In the genomic region with DNA sequence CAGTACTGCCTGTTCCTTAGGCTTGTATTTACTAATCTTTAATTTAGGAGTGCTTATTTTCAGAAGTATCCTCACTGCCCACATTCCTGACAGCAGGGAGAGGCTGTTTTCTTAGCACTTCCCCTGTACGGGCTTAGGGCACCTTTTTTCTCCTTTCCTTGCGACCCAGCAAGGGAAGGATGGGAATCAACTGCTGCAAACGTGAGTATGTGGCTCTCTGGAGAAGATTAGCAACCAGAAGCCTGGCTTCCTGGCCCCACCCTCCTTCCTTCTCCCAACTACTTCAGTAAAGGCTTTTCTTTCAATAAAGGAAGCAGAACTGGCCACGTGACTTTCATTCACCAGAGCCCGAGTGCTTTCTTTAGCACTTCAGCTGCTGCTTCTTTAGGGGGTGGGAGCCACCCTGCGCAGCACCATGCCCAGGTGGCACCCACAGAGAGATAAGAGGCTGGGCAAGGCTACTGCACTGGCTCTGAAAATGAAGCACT, we compare ENCODE assay signal across 8 mouse cellular contexts. TPM values are rescaled to one million over a fixed set of nuclear protein-coding genes. Genes with fewer than 3 reads are reported as not detected.
DNase-seq lines count a peak whose midpoint lies in the region.

No protein-coding gene starts in this region.

- DNase-seq in spleen, postnatal 36 days (ENCODE audit: low spot score in 2 of 2): peak; percentile 54 to 61
- no peak for DNase-seq in spleen, adult 18-20 months
- peak; percentile 41 for DNase-seq in forebrain, embryonic 10.5 days (ENCODE audit: extremely low spot score, low spot score)
- peak; percentile 18 for DNase-seq in induced T-regulatory cell, adult 2 months (ENCODE audit: low read depth)
- peak; percentile 53 for DNase-seq in lung, postnatal 10 days
- DNase-seq in splenic B cell, adult 2 months (ENCODE audit: low read depth, low spot score): peak; percentile 60
- no peak for DNase-seq in gastrocnemius, adult 18-20 months (ENCODE audit: low spot score)
- DNase-seq in cerebellum, postnatal 36 days: no peak

- 3% methylated on average over 6 of the region's 6 CpGs for WGBS in forebrain, embryonic 10.5 days

- peaks cover 45% of the 10 kb centered on the region for H3K27me3 ChIP-seq in forebrain, embryonic 10.5 days (ENCODE audit: poor library complexity, severe bottlenecking)
- H3K27me3 ChIP-seq in splenic B cell, adult 2 months (ENCODE audit: control insufficient read depth, insufficient read depth, low read length, poor library complexity, severe bottlenecking): no peaks in the 10 kb centered on the region

- H3K36me3 ChIP-seq in forebrain, embryonic 10.5 days (replicated peaks): peaks cover 67% of the 10 kb centered on the region
- no peaks in the 10 kb centered on the region; the same call in none of the 2 replicates for H3K36me3 ChIP-seq in splenic B cell, adult 2 months (ENCODE audit: control insufficient read depth, insufficient read depth, low read length, poor library complexity, severe bottlenecking)

- H3K4me3 ChIP-seq in forebrain, embryonic 10.5 days: peak overlapping the region; percentile 89

- H3K27ac ChIP-seq in forebrain, embryonic 10.5 days: peak overlapping the region; percentile 72

- peaks cover 96% of the 10 kb centered on the region for H3K4me1 ChIP-seq in forebrain, embryonic 10.5 days

- peaks cover 6% of the 10 kb centered on the region; the same call in 1 of the 2 replicates for H3K9me3 ChIP-seq in forebrain, embryonic 10.5 days

RNA-seq across cellular contexts. Expression of a gene that starts 7.2 kb away (rescaled TPM):
- 5.7 and 6.1 TPM in 2 replicates for polyA plus RNA-seq in forebrain, embryonic 10.5 days (2016; fragmentation: Nextera tagmentation; extraction: Ambion mirVana)
- 10 to 100 TPM; 17.4 to 73.1 TPM for total RNA-seq in gastrocnemius, adult 18-20 months (2021)

Comparison
In these comparisons a context has a peak if more than half of its experiments do, and no peak if none do; other contexts are left out.
1. DNase-seq: peak in spleen, postnatal 36 days (2 of 2), forebrain, embryonic 10.5 days (single experiment), induced T-regulatory cell, adult 2 months (single experiment), lung, postnatal 10 days (single experiment) and splenic B cell, adult 2 months (single experiment); none in spleen, adult 18-20 months (0 of 2), gastrocnemius, adult 18-20 months (single experiment) and cerebellum, postnatal 36 days (0 of 2).